Mouse (Mus musculus) stomach, postnatal 0 days (tissue): Measurements from ENCODE around the gene Frmd4b. TPM values are rescaled to one million over a fixed set of nuclear protein-coding genes. Genes with fewer than 3 reads are reported as not detected.
A peak's percentile ranks its signal among the peaks of the same experiment; 100 is the strongest.

Source experiments
- ATAC-seq: fragments of 200-750 bp; cut with Nextera tagmentation; 2 replicates; pipeline ENCODE4 v1.8.0; 2017; ENCODE audit not compliant: low FRiP score, low TSS enrichment
- DNase-seq: peaks from one replicate; pipeline ENCODE4 v3.0.0-alpha.2; 2016; ENCODE audit warnings: low spot score
- H3K27ac ChIP-seq: fragments of 300-500 bp; sonication (generic); replicated peaks from 2 replicates; pipeline ENCODE4 v1.5.1; 2014; ENCODE audit warnings: mild to moderate bottlenecking, control low read depth
- H3K27me3 ChIP-seq: fragments of 300-500 bp; sonication (generic); 2 replicates; pipeline ENCODE4 v1.6.1; 2014; ENCODE audit warnings: low read length; ENCODE audit not compliant: control insufficient read depth, insufficient read depth
- H3K36me3 ChIP-seq: fragments of 300-500 bp; sonication (generic); 2 replicates; pipeline ENCODE4 v1.6.1; 2014; ENCODE audit warnings: low read length, mixed read lengths; ENCODE audit not compliant: control insufficient read depth, insufficient read depth
- H3K4me1 ChIP-seq: fragments of 300-500 bp; sonication (generic); replicated peaks from 2 replicates; pipeline ENCODE4 v1.6.1; 2014; ENCODE audit warnings: antibody characterized with exemption; ENCODE audit not compliant: control insufficient read depth, insufficient read depth
- H3K4me2 ChIP-seq: fragments of 300-500 bp; sonication (generic); replicated peaks from 2 replicates; pipeline ENCODE4 v1.6.1; 2014; ENCODE audit warnings: low read depth, mild to moderate bottlenecking, control low read depth, moderate library complexity
- H3K4me3 ChIP-seq: fragments of 300-500 bp; sonication (generic); 2 replicates; pipeline ENCODE4 v1.5.1; 2014; ENCODE audit warnings: low read depth, low read length, control low read depth
- H3K9ac ChIP-seq: fragments of 300-500 bp; sonication (generic); 2 replicates; pipeline ENCODE4 v1.6.1; 2014; ENCODE audit warnings: mild to moderate bottlenecking, low read length, control low read depth, mixed read lengths
- H3K9me3 ChIP-seq: fragments of 300-500 bp; sonication (generic); 2 replicates; pipeline ENCODE4 v1.6.1; 2016; ENCODE audit warnings: low read length; ENCODE audit not compliant: control insufficient read depth
- CTCF ChIP-seq: IDR thresholded peaks from 2 replicates; pipeline ENCODE4 v1.5.1; 2016; ENCODE audit warnings: antibody characterized with exemption, low read depth, mild to moderate bottlenecking, moderate library complexity
- EP300 ChIP-seq: optimal IDR thresholded peaks from 2 replicates; pipeline ENCODE3; 2016; ENCODE audit warnings: antibody characterized with exemption
- WGBS: fragments of 180-500 bp; shearing (Covaris S2); extraction: QIAGEN DNeasy Blood & Tissue Kit; methylation state at CpG from one replicate; pipeline ENCODE4 v1.1.7; 2014; 5-methylcytosine and 5-hydroxymethylcytosine counted together
- polyA plus RNA-seq: library from polyadenylated mRNA; unstranded; fragments of >200 nt; fragmentation: Nextera tagmentation; extraction: Ambion mirVana; gene quantifications from 2 replicates; pipeline ENCODE4 v1.2.1, GENCODE M21; 2015

Frmd4b gene
- polyA plus RNA-seq, 1 experiment from 2014 or later, result 11.2 TPM

DNA sequence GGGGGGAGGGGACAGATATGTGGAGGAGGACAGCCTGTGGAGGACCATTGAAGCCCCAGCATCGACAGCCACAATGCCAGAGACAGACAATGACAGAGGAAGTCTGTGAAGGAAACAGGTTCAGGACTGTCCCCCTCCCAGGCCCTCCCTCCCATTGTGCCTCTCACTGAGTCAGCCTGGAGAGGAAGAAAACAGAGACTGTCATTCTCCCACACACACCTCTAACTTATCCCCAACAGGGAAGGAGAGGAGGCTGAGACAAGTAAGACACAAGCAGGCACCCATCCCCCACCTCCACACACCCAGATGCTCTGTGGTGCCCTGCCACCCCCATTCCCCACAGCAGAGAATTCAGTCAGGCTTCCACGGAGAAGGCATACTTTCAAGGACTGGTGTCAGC lies 98.9 kb downstream of the Frmd4b start:
- no peaks in the 10 kb centered on the region for H3K4me1 ChIP-seq
- H3K9ac ChIP-seq, result no peak overlapping the region
- H3K4me3 ChIP-seq, result no peak overlapping the region
- no peak overlapping the region for H3K4me2 ChIP-seq
- H3K27ac ChIP-seq, result no peak overlapping the region
- 24% methylated on average over 2 of the region's 2 CpGs for WGBS
- TF ChIP-seq EP300 (no peak), CTCF (no peak)
- H3K9me3 ChIP-seq, result no peaks in the 10 kb centered on the region
- no peak for DNase-seq
- H3K36me3 ChIP-seq, result no peaks in the 10 kb centered on the region
- peak; percentile 62; the same call in 1 of the 2 replicates for ATAC-seq
- H3K27me3 ChIP-seq, result no peaks in the 10 kb centered on the region

DNA sequence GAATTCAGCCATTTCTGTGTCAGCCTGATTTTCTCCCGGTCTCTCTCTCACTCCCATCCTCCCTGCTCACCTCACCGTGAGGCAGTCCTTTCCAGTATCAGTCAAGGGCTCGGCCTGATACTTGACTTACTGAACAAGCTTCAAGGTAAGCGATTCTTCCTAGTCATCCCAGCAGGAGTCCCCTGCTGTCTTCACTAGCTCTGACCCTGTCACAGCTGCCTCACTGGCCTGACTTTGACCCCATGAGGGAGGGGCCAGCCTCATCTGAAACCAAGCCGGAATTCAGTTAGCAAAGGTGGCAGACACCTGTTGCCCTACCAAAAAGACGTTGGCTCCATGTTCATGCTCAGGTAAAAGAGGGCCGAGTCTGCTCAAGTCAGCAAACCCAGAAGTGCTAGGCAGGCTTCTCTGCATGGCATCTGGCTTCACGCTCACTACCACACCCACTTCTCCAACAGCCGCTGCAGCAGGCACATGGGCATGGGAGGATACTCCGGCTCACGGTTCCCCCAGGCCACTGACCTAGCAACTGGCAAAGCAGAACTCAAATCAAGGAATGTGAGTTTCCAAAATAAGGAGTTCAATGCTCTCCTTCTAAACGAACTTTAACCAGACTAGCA lies 99.6 kb downstream of the Frmd4b start:
- Histone ChIP-seq H3K27ac (no peak overlapping the region), H3K4me1 (no peaks in the 10 kb centered on the region), H3K4me3 (no peak overlapping the region), H3K27me3 (no peaks in the 10 kb centered on the region), H3K9ac (no peak overlapping the region), H3K36me3 (no peaks in the 10 kb centered on the region), H3K4me2 (no peak overlapping the region), H3K9me3 (no peaks in the 10 kb centered on the region)
- 39% methylated on average over 12 of the region's 12 CpGs for WGBS
- ATAC-seq (no peak), DNase-seq (peak; percentile 39)
- TF ChIP-seq CTCF (no peak), EP300 (no peak)

DNA sequence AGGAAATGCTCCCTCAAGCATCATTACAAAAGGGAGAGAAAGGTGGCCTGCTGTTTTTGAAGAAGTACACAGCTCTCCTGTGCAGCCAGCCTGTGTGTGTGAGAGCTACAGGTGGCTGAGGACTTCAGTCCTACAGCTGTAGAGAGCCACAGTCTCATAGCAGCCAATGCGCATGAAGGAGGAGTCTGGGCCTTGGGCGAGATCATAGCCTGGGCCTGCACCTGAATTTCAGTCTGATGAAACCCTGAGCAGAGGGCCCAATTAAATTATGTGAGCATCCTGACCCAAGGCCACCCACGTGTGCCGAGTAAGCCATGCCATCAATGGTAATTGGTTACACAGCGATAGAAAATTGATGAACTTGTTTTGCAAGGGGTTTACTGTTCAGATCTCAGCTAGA lies 100.4 kb downstream of the Frmd4b start:
- WGBS, result 82% methylated on average over 5 of the region's 5 CpGs

DNA sequence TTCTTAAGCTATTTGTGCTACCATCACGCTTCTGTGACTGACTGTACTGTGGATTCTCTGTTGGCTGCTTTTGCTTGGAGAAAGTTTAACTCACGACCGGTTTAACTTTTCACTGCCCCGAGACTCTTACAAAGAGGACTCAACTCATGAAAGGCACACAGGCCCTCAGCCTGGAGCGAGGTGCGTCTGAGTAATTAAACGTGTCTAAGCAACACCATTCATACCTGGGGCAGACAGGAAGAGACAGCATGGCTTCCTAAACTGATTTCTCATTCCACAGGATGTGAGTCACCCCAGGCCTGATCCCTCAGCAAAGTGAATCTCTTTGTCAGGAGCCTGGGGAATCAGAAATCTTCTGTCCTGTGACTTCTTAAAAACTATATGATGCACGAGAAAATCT lies 106.6 kb downstream of the Frmd4b start:
- ATAC-seq, result no peak
- TF ChIP-seq CTCF (no peak), EP300 (no peak)
- 47% methylated on average over 8 of the region's 8 CpGs for WGBS

More for the DNA sequence above, 100.4 kb downstream of the Frmd4b start:
- Histone ChIP-seq H3K9me3 (no peaks in the 10 kb centered on the region), H3K4me2 (no peak overlapping the region), H3K27me3 (no peaks in the 10 kb centered on the region), H3K4me3 (no peak overlapping the region), H3K4me1 (no peaks in the 10 kb centered on the region), H3K9ac (no peak overlapping the region), H3K36me3 (no peaks in the 10 kb centered on the region), H3K27ac (no peak overlapping the region)
- TF ChIP-seq CTCF (no peak), EP300 (no peak)
- DNase-seq (no peak), ATAC-seq (no peak)

DNA sequence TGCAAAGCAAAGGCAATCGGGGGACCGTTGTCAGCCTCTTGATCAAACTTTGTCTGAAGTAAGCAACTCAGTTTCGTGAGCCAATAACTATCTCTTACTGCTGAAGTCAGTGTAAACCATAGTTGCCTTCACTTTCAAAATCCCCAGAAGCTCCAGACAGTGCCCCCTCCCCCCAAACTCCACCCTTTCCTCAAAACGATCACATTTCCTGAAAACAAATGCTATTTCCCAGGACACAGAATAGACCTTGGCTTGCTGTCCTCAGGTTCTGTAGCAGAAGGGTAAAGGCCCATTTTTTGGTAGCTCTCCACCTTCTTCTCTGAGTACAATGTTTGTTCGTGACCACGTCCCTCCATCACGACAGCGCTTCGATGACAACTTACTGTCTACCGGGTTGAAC lies 107.9 kb downstream of the Frmd4b start:
- H3K4me2 ChIP-seq, result no peak overlapping the region
- TF ChIP-seq EP300, result no peak
- TF ChIP-seq CTCF, result no peak
- no peaks in the 10 kb centered on the region for H3K36me3 ChIP-seq
- H3K4me3 ChIP-seq, result no peak overlapping the region
- no peaks in the 10 kb centered on the region for H3K9me3 ChIP-seq
- DNase-seq (no peak), ATAC-seq (no peak)
- no peak overlapping the region for H3K27ac ChIP-seq
- 82% methylated on average over 10 of the region's 10 CpGs for WGBS
- no peak overlapping the region for H3K9ac ChIP-seq
- no peaks in the 10 kb centered on the region for H3K27me3 ChIP-seq
- H3K4me1 ChIP-seq, result 0 out of 2 replicates have a peak, but pooled peaks cover 3% of the 10 kb centered on the region

More for the DNA sequence above, 106.6 kb downstream of the Frmd4b start:
- no peak for DNase-seq
- no peaks in the 10 kb centered on the region for H3K9me3 ChIP-seq
- H3K4me3 ChIP-seq, result no peak overlapping the region
- no peak overlapping the region for H3K4me2 ChIP-seq
- no peaks in the 10 kb centered on the region for H3K27me3 ChIP-seq
- 0 out of 2 replicates have a peak, but pooled peaks cover 3% of the 10 kb centered on the region for H3K4me1 ChIP-seq
- no peak overlapping the region for H3K9ac ChIP-seq
- H3K27ac ChIP-seq, result no peak overlapping the region
- no peaks in the 10 kb centered on the region for H3K36me3 ChIP-seq

DNA sequence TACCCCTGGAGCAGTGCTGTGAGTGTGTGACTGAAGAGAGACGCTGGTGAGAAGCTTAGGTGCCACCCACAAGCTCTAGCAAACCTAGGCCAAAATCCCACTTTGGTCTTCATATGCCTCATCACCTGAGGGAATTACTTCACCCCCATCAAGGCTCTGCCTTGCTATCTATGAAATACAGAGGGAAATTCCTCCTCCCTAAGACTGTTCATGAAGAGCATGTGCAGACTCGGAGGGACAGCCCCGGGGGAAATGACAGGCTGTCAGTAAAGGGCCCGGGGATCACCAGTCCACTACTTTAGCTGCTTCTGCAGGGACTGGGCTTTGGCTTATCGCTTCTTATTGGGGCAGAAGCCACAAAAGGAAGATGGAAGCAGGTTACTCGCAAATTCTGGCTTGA lies 108.9 kb downstream of the Frmd4b start:
- no peak overlapping the region for H3K4me3 ChIP-seq
- ATAC-seq, result no peak

More for the DNA sequence above, 108.9 kb downstream of the Frmd4b start:
- 80% methylated on average over 6 of the region's 6 CpGs for WGBS
- H3K9ac ChIP-seq, result no peak overlapping the region
- 0 out of 2 replicates have a peak, but pooled peaks cover 3% of the 10 kb centered on the region for H3K4me1 ChIP-seq
- no peaks in the 10 kb centered on the region for H3K36me3 ChIP-seq
- no peaks in the 10 kb centered on the region for H3K27me3 ChIP-seq
- no peak for DNase-seq
- no peak overlapping the region for H3K27ac ChIP-seq
- no peak overlapping the region for H3K4me2 ChIP-seq
- no peak for TF ChIP-seq CTCF
- no peak for TF ChIP-seq EP300
- H3K9me3 ChIP-seq, result no peaks in the 10 kb centered on the region
